Mouse (Mus musculus) CH12.LX (cell line): Measurements from ENCODE around the gene B3gnt3. TPM values are rescaled to one million over a fixed set of nuclear protein-coding genes. Genes with fewer than 3 reads are reported as not detected.

Source experiments
- DNase-seq: peaks from one replicate; pipeline ENCODE4 v3.0.0-alpha.2; 2013; ENCODE audit errors: extremely low read depth
- H3K27ac ChIP-seq: 2 replicates; pipeline ENCODE4 v1.5.1; 2012; ENCODE audit warnings: low read depth, mild to moderate bottlenecking, control low read depth, moderate library complexity; ENCODE audit not compliant: insufficient read depth
- H3K27me3 ChIP-seq: replicated peaks from 2 replicates; pipeline ENCODE3; 2012; ENCODE audit warnings: inconsistent platforms
- H3K36me3 ChIP-seq, 2 experiments: replicated peaks in 1 of 2; 2 replicates each; pipeline versions ENCODE3 to v1.6.1; 2012; ENCODE audit warnings: inconsistent platforms in 1 of 2, low read length in 1 of 2, mild to moderate bottlenecking in 1 of 2, mixed read lengths in 1 of 2, moderate library complexity in 1 of 2; ENCODE audit not compliant: control insufficient read depth in 1 of 2, insufficient read depth in 1 of 2
- H3K4me1 ChIP-seq, 2 experiments: 2 replicates each; pipeline ENCODE4 v1.6.1; 2012; ENCODE audit warnings: inconsistent platforms in 1 of 2, moderate library complexity in 1 of 2; ENCODE audit not compliant: insufficient read depth in 2 of 2, control insufficient read depth in 1 of 2
- H3K4me2 ChIP-seq: 2 replicates; pipeline ENCODE4 v1.6.1; 2012; ENCODE audit warnings: low read depth, mild to moderate bottlenecking, control low read depth; ENCODE audit not compliant: poor library complexity, insufficient read depth, severe bottlenecking
- H3K4me3 ChIP-seq, 3 experiments: fragments of 150-350 bp in 1 of 3; sonication (generic) in 1 of 3; replicated peaks in 1 of 3; 2 replicates each; pipeline versions ENCODE3 to v1.5.1; 2011 to 2012; ENCODE audit warnings: low read depth in 2 of 3, low read length in 2 of 3, mild to moderate bottlenecking in 2 of 3, moderate library complexity in 2 of 3, control low read depth in 1 of 3, improper control_type of control experiment in 1 of 3, inconsistent platforms in 1 of 3, mixed read lengths in 1 of 3; ENCODE audit not compliant: poor library complexity in 1 of 3
- H3K79me2 ChIP-seq: replicated peaks from 2 replicates; pipeline ENCODE4 v1.6.1; 2012; ENCODE audit warnings: mild to moderate bottlenecking, moderate library complexity; ENCODE audit not compliant: control insufficient read depth, poor library complexity, insufficient read depth, severe bottlenecking; ENCODE audit errors: extremely low read depth
- H3K9ac ChIP-seq: 2 replicates; pipeline ENCODE4 v1.6.1; 2012; ENCODE audit warnings: low read depth, mild to moderate bottlenecking, control low read depth, moderate library complexity; ENCODE audit not compliant: insufficient read depth
- H3K9me3 ChIP-seq: replicated peaks from 2 replicates; pipeline ENCODE3; 2012; ENCODE audit warnings: low read length, inconsistent platforms, mixed read lengths
- BHLHE40 ChIP-seq: IDR thresholded peaks from 2 replicates; pipeline ENCODE4 v1.6.1; 2011; ENCODE audit warnings: mild to moderate bottlenecking, low read depth, low read length, improper control_type of control experiment
- CHD1 ChIP-seq: IDR thresholded peaks from 2 replicates; pipeline ENCODE4 v1.6.1; 2012; ENCODE audit warnings: low read depth, low read length, improper control_type of control experiment, inconsistent platforms
- E2F4 ChIP-seq: IDR thresholded peaks from 2 replicates; pipeline ENCODE4 v1.6.1; 2011; ENCODE audit warnings: low read depth, low read length, improper control_type of control experiment; ENCODE audit not compliant: insufficient replicate concordance
- ELF1 ChIP-seq: IDR thresholded peaks from 2 replicates; pipeline ENCODE4 v1.6.1; 2014; ENCODE audit warnings: low read depth, mild to moderate bottlenecking, inconsistent platforms, low read length, improper control_type of control experiment
- EP300 ChIP-seq: IDR thresholded peaks from 2 replicates; pipeline ENCODE4 v1.6.1; 2011; ENCODE audit warnings: low read length, improper control_type of control experiment
- ETS1 ChIP-seq: conservative IDR thresholded peaks from 2 replicates; pipeline ENCODE4 v1.6.1; 2012; ENCODE audit warnings: low read depth, mild to moderate bottlenecking, inconsistent platforms, low read length, improper control_type of control experiment, moderate library complexity
- HCFC1 ChIP-seq: IDR thresholded peaks from 2 replicates; pipeline ENCODE4 v1.6.1; 2012; ENCODE audit warnings: low read depth, mild to moderate bottlenecking, inconsistent platforms, low read length, improper control_type of control experiment
- IRF4 ChIP-seq: IDR thresholded peaks from 2 replicates; pipeline ENCODE4 v1.6.1; 2014; ENCODE audit warnings: low read depth, mild to moderate bottlenecking, inconsistent platforms, low read length, improper control_type of control experiment
- JUN ChIP-seq: IDR thresholded peaks from 2 replicates; pipeline ENCODE4 v1.6.1; 2011; ENCODE audit warnings: low read depth, mild to moderate bottlenecking, low read length, improper control_type of control experiment, moderate library complexity; ENCODE audit not compliant: insufficient read depth
- JUND ChIP-seq: conservative IDR thresholded peaks from 2 replicates; pipeline ENCODE4 v1.6.1; 2011; ENCODE audit warnings: low read depth, low read length, improper control_type of control experiment
- KAT2A ChIP-seq: IDR thresholded peaks from 2 replicates; pipeline ENCODE4 v1.6.1; 2012; ENCODE audit warnings: low read length, improper control_type of control experiment, inconsistent platforms; ENCODE audit not compliant: insufficient replicate concordance
- MAX ChIP-seq: IDR thresholded peaks from 2 replicates; pipeline ENCODE4 v1.6.1; 2011; ENCODE audit warnings: low read length, improper control_type of control experiment
- MAZ ChIP-seq: IDR thresholded peaks from 2 replicates; pipeline ENCODE4 v1.6.1; 2012; ENCODE audit warnings: low read depth, mild to moderate bottlenecking, inconsistent platforms, low read length, improper control_type of control experiment, moderate library complexity
- MEF2A ChIP-seq: IDR thresholded peaks from 2 replicates; pipeline ENCODE4 v1.6.1; 2014; ENCODE audit warnings: low read depth, mild to moderate bottlenecking, inconsistent platforms, low read length, improper control_type of control experiment, borderline replicate concordance
- MXI1 ChIP-seq: IDR thresholded peaks from 2 replicates; pipeline ENCODE4 v1.6.1; 2011; ENCODE audit warnings: mild to moderate bottlenecking, low read depth, low read length, improper control_type of control experiment
- MYC ChIP-seq: IDR thresholded peaks from 2 replicates; pipeline ENCODE4 v1.6.1; 2011; ENCODE audit warnings: low read depth, mild to moderate bottlenecking, improper control_type of control experiment, low read length
- NELFE ChIP-seq: IDR thresholded peaks from 2 replicates; pipeline ENCODE4 v1.6.1; 2011; ENCODE audit warnings: low read depth, low read length, improper control_type of control experiment
- PAX5 ChIP-seq: IDR thresholded peaks from 2 replicates; pipeline ENCODE4 v1.6.1; 2012; ENCODE audit warnings: low read length, inconsistent platforms, mixed read lengths
- POLR2A ChIP-seq: IDR thresholded peaks from 2 replicates; pipeline ENCODE4 v1.6.1; 2011; ENCODE audit warnings: low read depth, mild to moderate bottlenecking, improper control_type of control experiment, low read length
- POLR2AphosphoS2 ChIP-seq: IDR thresholded peaks from 2 replicates; pipeline ENCODE4 v1.6.1; 2011; ENCODE audit warnings: low read depth, low read length, improper control_type of control experiment
- RAD21 ChIP-seq: IDR thresholded peaks from 2 replicates; pipeline ENCODE4 v1.6.1; 2011; ENCODE audit warnings: low read depth, mild to moderate bottlenecking, low read length, improper control_type of control experiment, moderate library complexity
- SIN3A ChIP-seq: IDR thresholded peaks from 2 replicates; pipeline ENCODE4 v1.6.1; 2012; ENCODE audit warnings: low read length, improper control_type of control experiment, inconsistent platforms
- SMC3 ChIP-seq: IDR thresholded peaks from 2 replicates; pipeline ENCODE4 v1.6.1; 2011; ENCODE audit warnings: low read depth, low read length, improper control_type of control experiment
- TBP ChIP-seq: conservative IDR thresholded peaks from 2 replicates; pipeline ENCODE4 v1.6.1; 2011; ENCODE audit warnings: low read depth, low read length, improper control_type of control experiment
- TCF12 ChIP-seq: IDR thresholded peaks from 2 replicates; pipeline ENCODE4 v1.6.1; 2014; ENCODE audit warnings: low read depth, mild to moderate bottlenecking, inconsistent platforms, low read length, improper control_type of control experiment
- UBTF ChIP-seq: IDR thresholded peaks from 2 replicates; pipeline ENCODE4 v1.6.1; 2012; ENCODE audit warnings: low read depth, mild to moderate bottlenecking, inconsistent platforms, low read length, improper control_type of control experiment, moderate library complexity
- USF1 ChIP-seq: IDR thresholded peaks from 2 replicates; pipeline ENCODE4 v1.6.1; 2014; ENCODE audit warnings: low read depth, mild to moderate bottlenecking, inconsistent platforms, low read length, improper control_type of control experiment
- USF2 ChIP-seq: conservative IDR thresholded peaks from 2 replicates; pipeline ENCODE4 v1.6.1; 2011; ENCODE audit warnings: low read depth, low read length, improper control_type of control experiment
- ZC3H11A ChIP-seq: IDR thresholded peaks from 2 replicates; pipeline ENCODE4 v1.6.1; 2012; ENCODE audit warnings: low read depth, mild to moderate bottlenecking, inconsistent platforms, low read length, improper control_type of control experiment
- ZMIZ1 ChIP-seq: IDR thresholded peaks from 2 replicates; pipeline ENCODE4 v1.6.1; 2012; ENCODE audit warnings: low read depth, mild to moderate bottlenecking, inconsistent platforms, low read length, improper control_type of control experiment
- ZNF384 ChIP-seq: IDR thresholded peaks from 2 replicates; pipeline ENCODE4 v1.6.1; 2012; ENCODE audit warnings: low read depth, low read length, improper control_type of control experiment, inconsistent platforms
- dilution Hi-C: fragments of 300-500 bp; cut with MboI; formaldehyde crosslinking; loops from 2 replicates; pipeline ENCODE4 v1.14.3; 2020; ENCODE audit warnings: low sequenced_read_pairs; ENCODE audit not compliant: extremely low pct_unique_long_range_greater_than_20kb, extremely low pct_ligation_motif_present
- in situ Hi-C: fragments of 300-500 bp; cut with MboI; formaldehyde crosslinking; loops from 3 replicates; pipeline ENCODE4 v1.14.3; 2019; ENCODE audit warnings: low sequenced_read_pairs, low pct_ligation_motif_present, low pct_unique_long_range_greater_than_20kb, mixed read lengths
- polyA plus RNA-seq: library from polyadenylated mRNA; unstranded; fragments of >175 nt; gene quantifications from 2 replicates; pipeline ENCODE4 v1.2.1, GENCODE M21; 2012; ENCODE audit warnings: low read depth; ENCODE audit not compliant: insufficient read length
- total RNA-seq, 2 experiments: library from RNA; depleted of rRNA; stranded (reverse); fragments of 300-350 nt in 1 of 2; fragments of >200 nt in 1 of 2; gene quantifications; 2 replicates each; pipeline ENCODE4 v1.2.3; 2012 to 2014

B3gnt3 gene
- total and polyA plus RNA-seq, 3 experiments = 0.24 to 0.98 TPM; not detected in 1

- peak overlapping the region; percentile 34; the same call in 1 of the 2 replicates for H3K9ac ChIP-seq
Measured at GRCm38 (mm10) chr8:71672168-71672735, 29.3 kb downstream of the B3gnt3 start.

GRCm38 (mm10) chr8:71671549-71671965 is 30.0 kb downstream of the B3gnt3 start, which contains the start of gene Unc13a:
Gene Unc13a (minus strand): TSS chr8:71671757.
- dilution Hi-C loops = no loop called here
- H3K79me2 ChIP-seq = no peaks in the 10 kb centered on the region
- no peaks in the 10 kb centered on the region for H3K36me3 ChIP-seq
- no peaks in the 10 kb centered on the region for H3K9me3 ChIP-seq
- in situ Hi-C loops = no loop called here
- peaks cover 32% of the 10 kb centered on the region for H3K27me3 ChIP-seq
- H3K4me1 ChIP-seq = peaks cover 27 to 65% of the 10 kb centered on the region in 2 experiments
- peak within 1 kb of the TSS; percentile 47 to 77 (median 48) for H3K4me3 ChIP-seq
- H3K4me2 ChIP-seq = peak within 1 kb of the TSS; percentile 80
- H3K9ac ChIP-seq = peak within 1 kb of the TSS; percentile 34
- TF ChIP-seq JUN (no peak), POLR2A (peak; percentile 80), SMC3 (no peak), HCFC1 (peak; percentile 62), MEF2A (peak; percentile 57; the same call in 1 of the 2 replicates), CHD1 (no peak), MXI1 (peak; percentile 95), SIN3A (peak; percentile 99), TBP (peak; percentile 85), IRF4 (peak; percentile 44; the same call in 1 of the 2 replicates), RAD21 (no peak), UBTF (no peak), NELFE (peak; percentile 55; the same call in 1 of the 2 replicates), MYC (0 out of 2 replicates have a peak, but pooled peaks have one; percentile 25), USF1 (peak; percentile 52), ZC3H11A (no peak), POLR2AphosphoS2 (no peak), TCF12 (peak; percentile 77), ETS1 (no peak), MAZ (peak; percentile 56; the same call in 1 of the 2 replicates), BHLHE40 (peak; percentile 96), USF2 (no peak), ELF1 (peak; percentile 52; the same call in 1 of the 2 replicates), KAT2A (no peak), ZMIZ1 (peak; percentile 85), EP300 (peak; percentile 13; the same call in 1 of the 2 replicates), PAX5 (no peak), MAX (peak; percentile 39; the same call in 1 of the 2 replicates)
- no peak within 1 kb of the TSS for H3K27ac ChIP-seq
- peak; percentile 84 for DNase-seq

More at GRCm38 (mm10) chr8:71672168-71672735, 29.3 kb downstream of the B3gnt3 start:
- TF ChIP-seq ZC3H11A = no peak
- TF ChIP-seq E2F4 = no peak
- TF ChIP-seq MAZ = no peak
- no peak for TF ChIP-seq ZNF384
- TF ChIP-seq ZMIZ1 = no peak
- TF ChIP-seq NELFE = no peak
- no peak for TF ChIP-seq POLR2A
- TF ChIP-seq MAX = no peak
- TF ChIP-seq SMC3 = no peak
- no peak for TF ChIP-seq SIN3A
- no peak for TF ChIP-seq JUND
- TF ChIP-seq, all 38 proteins: peak for 0
- in situ Hi-C loops = no loop called here
- DNase-seq = no peak
- dilution Hi-C loops = no loop called here
- Histone ChIP-seq H3K4me3 (peak overlapping the region in 2 of 3 experiments; percentile 46 to 48), H3K27me3 (peaks cover 26% of the 10 kb centered on the region), H3K79me2 (peaks cover 4% of the 10 kb centered on the region), H3K4me1 (peaks cover 27 to 60% of the 10 kb centered on the region in 2 experiments), H3K9me3 (no peaks in the 10 kb centered on the region), H3K36me3 (no peaks in the 10 kb centered on the region), H3K4me2 (peak overlapping the region; percentile 53; the same call in 1 of the 2 replicates), H3K27ac (no peak overlapping the region)
